Mouse (Mus musculus): ENCODE results near the gene Ptrh1. TPM values are rescaled to one million over a fixed set of nuclear protein-coding genes. Genes with fewer than 3 reads are reported as not detected.

Ptrh1 gene
- polyA plus RNA-seq, 2 experiments, result 1.7 to 1.9 TPM

DNA sequence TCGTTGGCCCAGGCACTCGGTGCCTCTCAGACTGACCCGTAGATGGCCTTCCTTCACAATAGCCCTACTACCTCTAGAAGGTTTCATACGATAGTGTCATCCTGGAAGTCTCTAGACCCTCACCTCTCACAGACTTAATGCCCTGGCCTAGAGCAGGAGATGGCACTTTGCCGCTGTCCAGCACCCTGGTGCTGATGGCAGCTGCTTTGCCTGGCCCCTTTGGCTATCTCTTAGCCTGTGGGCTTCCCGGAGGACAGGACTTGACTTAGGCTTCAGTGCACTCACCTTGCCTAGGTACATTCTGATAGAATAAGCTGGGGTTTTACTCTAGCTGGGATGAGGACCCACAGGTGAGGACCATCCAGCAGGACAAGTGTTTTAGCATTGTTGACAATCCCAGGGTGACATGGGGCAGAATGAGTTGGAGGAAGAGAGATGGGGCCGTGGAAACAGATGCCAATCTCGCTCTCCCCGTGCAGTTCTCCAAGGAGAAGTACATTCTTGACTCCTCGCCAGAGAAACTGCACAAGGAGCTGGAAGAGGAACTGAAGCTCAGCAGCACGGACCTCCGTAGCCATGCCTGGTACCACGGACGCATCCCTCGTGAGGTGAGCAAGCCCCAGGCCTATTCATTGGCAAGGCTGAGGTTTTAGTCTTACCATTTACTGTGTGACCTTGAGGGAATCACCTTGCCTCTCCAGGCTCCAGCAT lies 31.2 kb upstream of the Ptrh1 start:
- WGBS (ENCODE audit: insufficient replicate concordance), result 67% methylated on average over 15 of the region's 15 CpGs
- H3K9ac ChIP-seq (replicated peaks), result no peak overlapping the region
- no peaks in the 10 kb centered on the region for H3K9me3 ChIP-seq (ENCODE audit: control insufficient read depth, low read length)
- H3K4me1 ChIP-seq (replicated peaks; ENCODE audit: control insufficient read depth in 2 of 2, insufficient read depth in 2 of 2, low read length in 1 of 2), result no peaks in the 10 kb centered on the region
- TF ChIP-seq CTCF (IDR thresholded peaks at IDR 0.05; ENCODE audit: low read depth) (no peak), EP300 (IDR thresholded peaks at IDR 0.05; ENCODE audit: low read depth) (no peak)
- H3K27ac ChIP-seq, result no peak overlapping the region
- H3K4me2 ChIP-seq (ENCODE audit: low read depth), result no peak overlapping the region
- H3K27me3 ChIP-seq (ENCODE audit: control insufficient read depth, insufficient read depth, low read length), result peaks cover 5% of the 10 kb centered on the region; the same call in 1 of the 2 replicates
- ATAC-seq (ENCODE audit: insufficient read depth) (no peak), DNase-seq (ENCODE audit: low read depth in 3 of 3, low spot score in 3 of 3) (no peak)
- H3K36me3 ChIP-seq (replicated peaks; ENCODE audit: control insufficient read depth, insufficient read depth, low read depth), result no peaks in the 10 kb centered on the region
- no peak overlapping the region for H3K4me3 ChIP-seq (ENCODE audit: insufficient read depth in 1 of 2, low read depth in 2 of 2, low read length in 2 of 2)

DNA sequence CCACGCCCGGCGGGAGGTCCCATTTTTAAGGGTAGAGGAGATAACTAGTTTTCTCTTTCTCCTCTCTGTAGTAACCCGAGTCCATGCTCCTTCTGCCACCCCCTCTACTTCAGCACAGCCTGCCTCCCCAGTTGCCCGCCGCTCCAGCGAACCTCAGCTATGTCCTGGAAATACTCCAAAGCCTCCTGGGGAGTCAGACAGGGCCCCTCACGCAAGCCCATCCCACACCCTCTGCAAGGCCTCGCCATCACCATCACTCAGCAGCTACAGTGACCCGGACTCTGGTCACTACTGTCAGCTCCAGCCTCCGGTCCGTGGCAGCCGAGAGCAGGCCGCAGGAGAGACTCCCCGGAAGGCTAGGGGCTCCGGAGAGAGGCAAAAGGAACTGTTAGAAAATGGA lies 26.5 kb upstream of the Ptrh1 start:
- no peaks in the 10 kb centered on the region for H3K27me3 ChIP-seq (ENCODE audit: control insufficient read depth, insufficient read depth, low read length)
- H3K36me3 ChIP-seq (replicated peaks; ENCODE audit: control insufficient read depth, insufficient read depth, low read depth), result no peaks in the 10 kb centered on the region
- H3K9me3 ChIP-seq (ENCODE audit: control insufficient read depth, low read length), result no peaks in the 10 kb centered on the region
- DNase-seq (ENCODE audit: low read depth in 3 of 3, low spot score in 3 of 3) (no peak), ATAC-seq (ENCODE audit: insufficient read depth) (no peak)
- H3K4me2 ChIP-seq (ENCODE audit: low read depth), result no peak overlapping the region
- no peaks in the 10 kb centered on the region; a peak in 1 of 4 replicates for H3K4me1 ChIP-seq (replicated peaks; ENCODE audit: control insufficient read depth in 2 of 2, insufficient read depth in 2 of 2, low read length in 1 of 2)
- no peak for TF ChIP-seq CTCF (IDR thresholded peaks at IDR 0.05; ENCODE audit: low read depth)
- no peak for TF ChIP-seq EP300 (IDR thresholded peaks at IDR 0.05; ENCODE audit: low read depth)
- H3K4me3 ChIP-seq (ENCODE audit: insufficient read depth in 1 of 2, low read depth in 2 of 2, low read length in 2 of 2), result no peak overlapping the region
- H3K9ac ChIP-seq (replicated peaks), result no peak overlapping the region
- 77% methylated on average over 16 of the region's 16 CpGs for WGBS (ENCODE audit: insufficient replicate concordance)
- no peak overlapping the region for H3K27ac ChIP-seq

DNA sequence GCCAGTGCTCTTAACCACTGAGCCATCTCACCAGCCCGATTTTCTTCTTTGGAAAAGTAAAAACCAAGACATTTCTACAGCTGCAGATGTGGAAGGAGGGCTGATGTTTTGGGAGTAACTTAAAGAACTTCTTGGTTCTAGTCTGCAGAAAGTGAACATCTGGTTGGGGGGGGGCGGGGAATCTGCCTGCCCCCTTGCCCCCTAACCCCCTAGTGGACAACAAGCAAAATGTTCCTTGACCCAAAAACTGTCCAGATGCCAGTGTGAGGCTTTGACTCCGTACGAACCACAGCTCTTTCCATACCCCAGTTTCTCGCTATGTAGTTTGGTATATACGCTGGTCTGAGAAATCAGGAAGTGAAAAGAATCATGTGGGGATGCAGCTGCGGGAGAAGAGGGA lies 25.4 kb upstream of the Ptrh1 start:
- 63% methylated on average over 7 of the region's 7 CpGs for WGBS (ENCODE audit: insufficient replicate concordance)
- no peaks in the 10 kb centered on the region for H3K36me3 ChIP-seq (replicated peaks; ENCODE audit: control insufficient read depth, insufficient read depth, low read depth)

GRCm38 (mm10) chr2:32750887-32751664 lies 24.5 kb upstream of the Ptrh1 start:
- TF ChIP-seq CTCF (IDR thresholded peaks at IDR 0.05; ENCODE audit: low read depth) (no peak), EP300 (IDR thresholded peaks at IDR 0.05; ENCODE audit: low read depth) (no peak)
- no peak overlapping the region for H3K9ac ChIP-seq (replicated peaks)
- peak overlapping the region; percentile 20 for H3K4me2 ChIP-seq (ENCODE audit: low read depth)
- WGBS (ENCODE audit: insufficient replicate concordance), result 66% methylated on average over 31 of the region's 31 CpGs
- ATAC-seq (ENCODE audit: insufficient read depth), result peak; percentile 69
- no peaks in the 10 kb centered on the region for H3K9me3 ChIP-seq (ENCODE audit: control insufficient read depth, low read length)
- no peak for DNase-seq (ENCODE audit: low read depth in 3 of 3, low spot score in 3 of 3)
- H3K4me3 ChIP-seq (ENCODE audit: insufficient read depth in 1 of 2, low read depth in 2 of 2, low read length in 2 of 2), result peak overlapping the region; percentile 16 to 29; a peak in 3 of 4 replicates
- no peaks in the 10 kb centered on the region; a peak in 1 of 4 replicates for H3K4me1 ChIP-seq (replicated peaks; ENCODE audit: control insufficient read depth in 2 of 2, insufficient read depth in 2 of 2, low read length in 1 of 2)
- no peaks in the 10 kb centered on the region for H3K36me3 ChIP-seq (replicated peaks; ENCODE audit: control insufficient read depth, insufficient read depth, low read depth)
- no peaks in the 10 kb centered on the region for H3K27me3 ChIP-seq (ENCODE audit: control insufficient read depth, insufficient read depth, low read length)
- H3K27ac ChIP-seq, result no peak overlapping the region

More for the DNA sequence above, 25.4 kb upstream of the Ptrh1 start:
- TF ChIP-seq CTCF (IDR thresholded peaks at IDR 0.05; ENCODE audit: low read depth), result no peak
- no peak for TF ChIP-seq EP300 (IDR thresholded peaks at IDR 0.05; ENCODE audit: low read depth)
- no peak for DNase-seq (ENCODE audit: low read depth in 3 of 3, low spot score in 3 of 3)
- Histone ChIP-seq H3K4me3 (ENCODE audit: insufficient read depth in 1 of 2, low read depth in 2 of 2, low read length in 2 of 2) (no peak overlapping the region), H3K4me2 (ENCODE audit: low read depth) (no peak overlapping the region), H3K27me3 (ENCODE audit: control insufficient read depth, insufficient read depth, low read length) (no peaks in the 10 kb centered on the region), H3K9me3 (ENCODE audit: control insufficient read depth, low read length) (no peaks in the 10 kb centered on the region), H3K27ac (no peak overlapping the region), H3K4me1 (replicated peaks; ENCODE audit: control insufficient read depth in 2 of 2, insufficient read depth in 2 of 2, low read length in 1 of 2) (no peaks in the 10 kb centered on the region; a peak in 1 of 4 replicates), H3K9ac (replicated peaks) (no peak overlapping the region)
- ATAC-seq (ENCODE audit: insufficient read depth), result no peak

DNA sequence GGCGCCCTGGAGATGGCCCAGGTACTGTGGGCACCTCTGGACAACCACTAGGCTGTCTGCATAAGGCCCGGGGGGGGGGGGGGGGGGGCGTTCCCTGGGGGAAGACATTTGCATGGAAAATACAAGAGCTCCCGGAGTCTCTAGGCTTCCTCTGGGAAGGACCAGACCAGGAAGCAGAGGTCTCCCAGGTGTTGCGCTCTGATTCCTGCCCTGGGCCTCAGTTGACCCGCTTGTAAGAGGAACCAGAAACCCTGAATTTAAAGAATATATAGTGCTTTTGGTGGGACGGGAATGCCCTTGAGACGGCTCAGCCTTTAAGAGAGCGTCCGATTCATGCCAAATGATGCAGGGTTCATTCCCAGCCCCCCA lies 23.9 kb upstream of the Ptrh1 start:
- H3K9ac ChIP-seq (replicated peaks), result no peak overlapping the region
- WGBS (ENCODE audit: insufficient replicate concordance), result 67% methylated on average over 9 of the region's 10 CpGs
- H3K4me3 ChIP-seq (ENCODE audit: insufficient read depth in 1 of 2, low read depth in 2 of 2, low read length in 2 of 2), result peak overlapping the region; percentile 16 to 29
- TF ChIP-seq EP300 (IDR thresholded peaks at IDR 0.05; ENCODE audit: low read depth), result no peak
- no peak for TF ChIP-seq CTCF (IDR thresholded peaks at IDR 0.05; ENCODE audit: low read depth)
- no peak overlapping the region for H3K27ac ChIP-seq
- no peaks in the 10 kb centered on the region; a peak in 1 of 4 replicates for H3K4me1 ChIP-seq (replicated peaks; ENCODE audit: control insufficient read depth in 2 of 2, insufficient read depth in 2 of 2, low read length in 1 of 2)
- DNase-seq (ENCODE audit: low read depth in 3 of 3, low spot score in 3 of 3) (no peak), ATAC-seq (ENCODE audit: insufficient read depth) (peak; percentile 10; the same call in 1 of the 2 replicates)
- H3K36me3 ChIP-seq (replicated peaks; ENCODE audit: control insufficient read depth, insufficient read depth, low read depth), result no peaks in the 10 kb centered on the region
- no peaks in the 10 kb centered on the region for H3K9me3 ChIP-seq (ENCODE audit: control insufficient read depth, low read length)
- H3K27me3 ChIP-seq (ENCODE audit: control insufficient read depth, insufficient read depth, low read length), result no peaks in the 10 kb centered on the region
- peak overlapping the region; percentile 20 for H3K4me2 ChIP-seq (ENCODE audit: low read depth)

All from liver, embryonic 14.5 days (tissue).